Comparison of ENCODE assay signal across 9 mouse cellular contexts in genomic region chr9:62438755-62439101, GRCm38 (mm10).
A peak's percentile ranks its signal among the peaks of the same experiment; 100 is the strongest.
DNase-seq lines count a peak whose midpoint lies in the region; ATAC-seq and TF ChIP-seq lines count a peak whose summit lies in the region.
"Had no signal": no experiment of that assay in that cellular context is flagged by ENCODE, and none has a peak within 500 bp of the region (broad histone marks: within the 10 kb centered on the region; RNA-seq: fewer than 3 reads in every experiment).

No protein-coding gene starts in this region.

- no peaks in the 10 kb centered on the region for H3K9me3 ChIP-seq in forebrain, embryonic 16.5 days (ENCODE audit: control insufficient read depth, low read length)
- H3K9me3 ChIP-seq in intestine, embryonic 14.5 days (ENCODE audit: control insufficient read depth, low read length), result no peaks in the 10 kb centered on the region

- H3K4me3 ChIP-seq in forebrain, embryonic 16.5 days (replicated peaks; ENCODE audit: low read length), result no peak overlapping the region
- no peak overlapping the region for H3K4me3 ChIP-seq in intestine, embryonic 14.5 days (ENCODE audit: low read depth, low read length)
- no peak overlapping the region for H3K4me3 ChIP-seq in myocyte
- H3K4me3 ChIP-seq: erythroblast, embryonic 14.5 days had no signal

- peak; percentile 84 for ATAC-seq in forebrain, embryonic 16.5 days
- ATAC-seq in intestine, embryonic 14.5 days (replicated peaks; ENCODE audit: low FRiP score, low TSS enrichment, low read depth), result peak; percentile 62; the same call in 1 of the 2 replicates

- intact Hi-C loops in left cerebral cortex, postnatal 25 days (cut with DNase I), result no loop called here

- peak; percentile 55 to 68 for DNase-seq in cerebellum, postnatal 25 days
- DNase-seq in cerebellum, adult 9-10 months, result no peak
- DNase-seq in intestine, embryonic 14.5 days (ENCODE audit: low spot score), result no peak
- DNase-seq in left cerebral cortex, postnatal 25 days (ENCODE audit: low spot score in 2 of 2), result peak; percentile 70 to 89
- DNase-seq in urinary bladder, postnatal 25 days (ENCODE audit: low spot score), result no peak
- DNase-seq in urinary bladder, postnatal 36 days (ENCODE audit: low spot score in 2 of 2), result no peak

- no peaks in the 10 kb centered on the region for H3K36me3 ChIP-seq in forebrain, embryonic 16.5 days (ENCODE audit: control insufficient read depth, insufficient read depth)
- no peaks in the 10 kb centered on the region for H3K36me3 ChIP-seq in intestine, embryonic 14.5 days (ENCODE audit: control insufficient read depth, insufficient read depth, low read length)
- no peaks in the 10 kb centered on the region for H3K36me3 ChIP-seq in myocyte (ENCODE audit: control insufficient read depth, insufficient read depth)

- 35% methylated on average over 3 of the region's 3 CpGs for whole genome bisulfite sequencing in forebrain, embryonic 16.5 days
- 22% methylated on average over 3 of the region's 3 CpGs for WGBS in intestine, embryonic 14.5 days

- H3K9ac ChIP-seq in forebrain, embryonic 16.5 days (replicated peaks; ENCODE audit: low read depth, low read length), result 0 out of 2 replicates have a peak overlapping the region, but pooled peaks have one; percentile 1
- H3K9ac ChIP-seq in intestine, embryonic 14.5 days (ENCODE audit: low read length), result no peak overlapping the region

- peak overlapping the region; percentile 70 for H3K27ac ChIP-seq in forebrain, embryonic 16.5 days (ENCODE audit: low read length)
- H3K27ac ChIP-seq in intestine, embryonic 14.5 days (ENCODE audit: low read depth), result peak overlapping the region; percentile 10; the same call in 1 of the 2 replicates

- H3K4me2 ChIP-seq in forebrain, embryonic 16.5 days (ENCODE audit: low read length), result no peak overlapping the region
- no peak overlapping the region for H3K4me2 ChIP-seq in intestine, embryonic 14.5 days (ENCODE audit: low read length)
- H3K4me2 ChIP-seq in myocyte (ENCODE audit: low read depth), result peak overlapping the region; percentile 46

- no peak overlapping the region for H3ac ChIP-seq in myocyte (ENCODE audit: control insufficient read depth, insufficient read length)

- H3K27me3 ChIP-seq in forebrain, embryonic 16.5 days (replicated peaks; ENCODE audit: control insufficient read depth, insufficient read depth, low read length), result no peaks in the 10 kb centered on the region
- no peaks in the 10 kb centered on the region for H3K27me3 ChIP-seq in intestine, embryonic 14.5 days (replicated peaks; ENCODE audit: control insufficient read depth, insufficient read depth, low read length)
- H3K27me3 ChIP-seq in myocyte (ENCODE audit: control insufficient read depth, insufficient read depth, insufficient read length), result no peaks in the 10 kb centered on the region

- TF ChIP-seq POLR2A in myocyte (IDR thresholded peaks at IDR 0.05; ENCODE audit: insufficient read length, low read depth), result no peak

- peaks cover 21% of the 10 kb centered on the region for H3K4me1 ChIP-seq in forebrain, embryonic 16.5 days (replicated peaks; ENCODE audit: control insufficient read depth, insufficient read depth, low read length)
- peaks cover 13% of the 10 kb centered on the region; the same call in 1 of the 2 replicates for H3K4me1 ChIP-seq in intestine, embryonic 14.5 days (replicated peaks; ENCODE audit: control insufficient read depth, insufficient read depth, low read length)

- no peaks in the 10 kb centered on the region for H3K79me2 ChIP-seq in myocyte (ENCODE audit: control insufficient read depth, insufficient read depth)

TF ChIP-seq in myocyte, 11 proteins besides CTCF, POLR2A, EP300 and RAD21:
- peak in 1 of 3 experiments; percentile 24 for TF ChIP-seq MYOD1 (IDR thresholded peaks at IDR 0.05; ENCODE audit: control insufficient read depth in 1 of 3, insufficient read length in 2 of 3, low read depth in 2 of 3)
- TF ChIP-seq USF1 (IDR thresholded peaks at IDR 0.05; ENCODE audit: low read depth), result no peak
- TF ChIP-seq MYOG (IDR thresholded peaks at IDR 0.05; ENCODE audit: control insufficient read depth in 1 of 3, insufficient read depth in 1 of 3, insufficient read length in 2 of 3, low read depth in 2 of 3), result peak in 1 of 3 experiments; percentile 14

Comparison
In these comparisons a context has a peak if more than half of its experiments do, and no peak if none do; other contexts are left out.
1. DNase-seq: peak in cerebellum, postnatal 25 days (2 of 2) and left cerebral cortex, postnatal 25 days (2 of 2); none in cerebellum, adult 9-10 months (single experiment), intestine, embryonic 14.5 days (single experiment), urinary bladder, postnatal 25 days (single experiment) and urinary bladder, postnatal 36 days (0 of 2).